Mouse (Mus musculus) olfactory bulb, adult 2 months (tissue): Measurements from ENCODE around the gene Wdr62.

Experiments used
- CTCF ChIP-seq: fragments of 200-500 bp; IDR thresholded peaks from 2 replicates; pipeline ENCODE4 v1.5.1; 2012; ENCODE audit warnings: low read depth, mild to moderate bottlenecking, low read length, moderate library complexity; ENCODE audit not compliant: insufficient read depth
- POLR2A ChIP-seq: fragments of 200-500 bp; IDR thresholded peaks from 2 replicates; pipeline ENCODE4 v1.6.1; 2012; ENCODE audit warnings: mild to moderate bottlenecking, low read depth, low read length, moderate library complexity; ENCODE audit not compliant: insufficient read depth

DNA sequence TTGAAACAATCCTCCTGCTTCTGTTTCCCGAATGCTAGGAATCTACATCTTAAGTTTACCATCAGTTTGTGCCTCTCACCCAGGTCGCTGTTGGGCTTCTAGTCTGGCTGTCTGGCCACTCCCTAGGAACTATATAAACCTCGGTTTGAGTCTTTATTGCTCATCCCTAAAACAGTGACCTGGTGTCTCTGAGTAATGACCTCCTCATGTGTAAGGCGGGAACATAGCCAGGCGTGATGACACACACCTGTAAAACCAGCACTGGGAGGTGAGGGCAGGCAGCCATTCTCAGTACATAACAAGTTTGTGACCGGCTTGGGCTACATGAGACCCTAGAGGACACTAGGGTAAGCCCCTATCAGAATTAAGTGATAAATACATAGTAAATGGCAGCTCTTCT is 84.8 kb downstream of the Wdr62 start:
- TF ChIP-seq CTCF (no peak), POLR2A (no peak)
